ENCODE assay signal across 13 mouse cellular contexts in the genomic region with DNA sequence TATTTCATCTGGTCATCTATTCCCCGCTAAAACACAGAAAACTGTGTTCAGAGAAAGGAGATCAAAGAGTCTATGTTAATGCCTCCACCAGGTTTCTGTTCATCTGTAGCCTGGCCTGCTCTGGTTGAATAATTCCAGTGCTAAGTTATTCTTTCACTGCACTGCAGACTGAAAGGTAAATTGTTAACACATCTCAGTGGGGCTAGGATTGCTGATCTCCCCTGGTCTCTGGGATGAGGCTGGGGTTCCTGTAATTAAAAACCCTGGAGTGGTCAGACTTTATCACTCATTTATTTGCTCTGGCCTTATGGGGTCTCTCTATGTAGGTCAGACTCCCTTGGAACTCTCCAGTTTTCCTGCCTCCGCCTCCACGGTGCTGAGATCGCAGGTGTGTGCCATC.
"Had no signal": no experiment of that assay in that cellular context is flagged by ENCODE, and none has a peak within 500 bp of the region (broad histone marks: within the 10 kb centered on the region; RNA-seq: fewer than 3 reads in every experiment).

No protein-coding gene starts in this region.

- DNase-seq: layer of hippocampus, adult 9-11 months; layer of hippocampus, postnatal 36 days; liver, embryonic 13.5 days; lung, adult 18-20 months; lung, postnatal 36 days; right cerebral cortex, postnatal 14 days; thymus, postnatal 4 days had no signal

- H3K36me3 ChIP-seq: intestine, embryonic 15.5 days; limb, embryonic 15.5 days; liver, embryonic 13.5 days; neural tube, embryonic 13.5 days had no signal

- H3K9ac ChIP-seq: intestine, embryonic 15.5 days; limb, embryonic 15.5 days; liver, embryonic 13.5 days; neural tube, embryonic 13.5 days had no signal

- H3K4me2 ChIP-seq: intestine, embryonic 15.5 days; limb, embryonic 15.5 days; liver, embryonic 13.5 days; midbrain, embryonic 11.5 days; neural tube, embryonic 13.5 days had no signal

- H3K9me3 ChIP-seq: intestine, embryonic 15.5 days; limb, embryonic 15.5 days; liver, embryonic 13.5 days; megakaryocyte, embryonic 14.5 days; neural tube, embryonic 13.5 days had no signal

- H3K27me3 ChIP-seq: intestine, embryonic 15.5 days; limb, embryonic 15.5 days; liver, embryonic 13.5 days; megakaryocyte, embryonic 14.5 days; neural tube, embryonic 13.5 days had no signal

- H3K4me3 ChIP-seq: intestine, embryonic 15.5 days; limb, embryonic 15.5 days; liver, embryonic 13.5 days; megakaryocyte, embryonic 14.5 days; neural tube, embryonic 13.5 days had no signal

- ATAC-seq: intestine, embryonic 15.5 days; midbrain, embryonic 16.5 days had no signal

- H3K4me1 ChIP-seq: intestine, embryonic 15.5 days; liver, embryonic 13.5 days; megakaryocyte, embryonic 14.5 days; neural tube, embryonic 13.5 days had no signal

- H3K27ac ChIP-seq: intestine, embryonic 15.5 days; limb, embryonic 15.5 days; liver, embryonic 13.5 days; neural tube, embryonic 13.5 days had no signal
